Mouse (Mus musculus): ENCODE measurements around the gene Vegfb.

Vegfb gene

DNA sequence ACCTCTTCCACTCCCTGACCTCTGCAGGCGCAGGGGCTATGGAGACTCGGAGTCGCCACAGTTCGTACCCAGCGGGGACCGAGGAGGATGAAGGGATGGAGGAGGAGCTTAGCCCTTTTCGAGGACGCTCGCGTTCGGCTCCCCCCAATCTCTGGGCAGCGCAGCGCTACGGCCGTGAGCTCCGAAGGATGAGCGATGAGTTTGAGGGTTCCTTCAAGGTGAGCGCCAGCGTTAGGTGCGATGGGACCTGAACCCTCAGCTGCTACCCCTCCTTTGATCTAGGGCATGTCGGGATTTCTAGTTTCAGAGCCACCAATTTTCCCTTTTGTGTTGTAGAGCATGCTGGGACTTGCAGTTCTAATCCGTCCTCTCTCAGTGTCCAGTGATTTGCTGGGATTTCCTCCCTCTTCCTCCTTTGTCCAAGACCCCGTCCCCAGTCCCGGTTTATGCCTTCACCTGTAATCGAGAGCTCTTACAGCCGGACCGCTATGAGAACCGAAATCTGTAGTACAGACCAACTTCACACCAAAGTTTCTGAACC, 36.8 kb downstream of the Vegfb start:
- in situ Hi-C loops (cut with MboI; ENCODE audit: low pct_unique_long_range_greater_than_20kb in 1 of 2, low sequenced_read_pairs in 2 of 2, unreplicated experiment in 1 of 2) = no loop called here

DNA sequence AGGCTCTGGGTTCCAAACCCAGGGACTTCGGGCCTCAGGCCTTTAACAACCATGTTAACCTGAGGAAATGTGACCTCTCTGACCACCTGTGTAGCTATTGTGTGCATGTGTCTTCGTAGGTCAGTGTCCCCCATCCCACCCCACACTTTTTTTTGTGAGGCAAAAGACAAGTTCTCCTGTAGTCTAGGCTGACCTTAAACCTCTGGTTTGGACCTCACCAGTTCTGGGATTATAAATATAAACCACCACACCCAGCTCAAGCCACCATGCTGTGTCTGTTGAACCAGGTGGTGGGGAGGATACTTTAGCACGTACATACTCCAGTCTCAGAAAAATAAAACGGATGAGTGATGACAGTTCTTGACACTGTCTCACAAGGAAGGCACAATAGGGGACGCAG, 37.5 kb downstream of the Vegfb start:
- in situ Hi-C loops (cut with MboI; ENCODE audit: low pct_unique_long_range_greater_than_20kb in 1 of 2, low sequenced_read_pairs in 2 of 2, unreplicated experiment in 1 of 2) = no loop called here

DNA sequence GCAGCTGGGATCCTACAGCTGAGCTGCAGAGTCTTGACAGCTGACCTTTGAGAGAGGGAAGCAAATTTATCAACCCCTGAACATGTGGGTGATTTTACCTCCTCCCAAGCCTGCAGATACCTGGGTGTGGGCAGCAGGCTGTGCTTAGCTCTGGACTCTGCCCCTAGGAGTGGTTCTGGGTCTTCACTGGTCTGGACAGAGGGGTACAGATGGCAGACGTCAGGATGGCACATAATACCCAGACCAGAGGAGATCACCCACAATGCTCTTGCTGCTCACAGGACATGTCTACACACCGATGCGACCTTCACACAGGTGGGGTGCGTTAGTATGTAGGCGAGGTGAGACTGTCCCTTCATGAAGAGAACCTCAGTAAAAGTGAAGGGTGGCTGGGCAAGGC, 37.9 kb downstream of the Vegfb start:
- in situ Hi-C loops (cut with MboI; ENCODE audit: low pct_unique_long_range_greater_than_20kb in 1 of 2, low sequenced_read_pairs in 2 of 2, unreplicated experiment in 1 of 2) = no loop called here

DNA sequence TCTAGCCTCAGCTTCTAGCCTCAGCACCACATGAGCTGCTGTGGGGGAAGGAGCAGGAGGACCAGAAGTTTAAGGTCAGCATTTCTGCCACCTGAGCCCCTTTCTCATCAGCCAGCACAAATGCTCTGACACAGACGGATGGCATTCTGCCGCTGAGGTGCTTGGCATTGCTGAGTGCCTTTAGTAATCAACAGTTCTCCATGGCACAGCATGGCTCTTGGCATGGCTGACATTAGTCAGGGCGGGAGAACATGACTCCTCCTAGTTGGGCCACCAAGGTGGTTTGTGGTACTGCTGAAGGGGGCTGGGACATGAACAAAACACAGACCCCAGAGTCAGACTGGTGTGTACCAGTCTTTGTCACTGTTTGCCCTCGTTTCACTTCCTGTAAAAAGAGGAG, 39.3 kb downstream of the Vegfb start:
- in situ Hi-C loops (cut with MboI; ENCODE audit: low pct_unique_long_range_greater_than_20kb in 1 of 2, low sequenced_read_pairs in 2 of 2, unreplicated experiment in 1 of 2) = no loop called here

DNA sequence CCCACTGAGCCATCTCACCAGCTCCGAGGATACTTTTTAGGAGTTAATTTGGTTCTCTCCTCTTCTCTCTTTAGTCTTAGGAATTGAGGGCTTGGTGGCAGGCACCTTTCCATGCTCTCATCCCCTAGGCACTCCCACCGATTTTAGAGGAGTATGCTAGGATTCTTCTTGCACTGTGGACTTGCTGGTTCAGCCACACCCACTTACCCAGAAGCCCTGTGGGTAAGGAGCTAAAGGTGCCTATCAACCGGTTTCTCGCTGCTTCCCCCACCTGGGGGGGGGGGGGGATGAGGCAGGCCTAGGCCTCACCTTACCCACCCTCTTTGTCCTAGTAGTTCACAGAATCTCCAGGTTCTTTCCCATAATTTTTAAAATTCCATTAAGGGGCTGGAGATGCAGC, 39.7 kb downstream of the Vegfb start:
- in situ Hi-C loops (cut with MboI; ENCODE audit: low pct_unique_long_range_greater_than_20kb in 1 of 2, low sequenced_read_pairs in 2 of 2, unreplicated experiment in 1 of 2) = no loop called here

DNA sequence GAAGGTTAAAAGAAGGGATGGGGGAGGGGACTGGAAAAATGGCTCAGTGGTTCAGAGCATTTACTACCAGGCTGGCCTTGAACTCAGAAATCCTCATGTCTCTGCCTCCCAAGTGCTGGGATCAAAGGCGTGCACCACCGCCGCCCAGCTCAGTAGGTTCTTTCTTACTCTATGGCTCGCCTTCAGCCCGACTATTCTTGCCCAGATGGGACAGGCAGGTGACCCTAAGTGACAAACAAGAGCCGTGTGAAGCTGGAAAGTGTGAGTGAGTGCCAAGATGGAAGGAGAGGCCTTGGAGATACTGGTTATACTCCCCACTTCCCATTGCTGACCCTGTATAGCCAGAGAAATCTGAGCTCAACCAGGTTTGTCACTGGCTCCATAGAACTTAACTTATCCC, 43.7 kb downstream of the Vegfb start:
- in situ Hi-C loops (cut with MboI; ENCODE audit: low pct_unique_long_range_greater_than_20kb in 1 of 2, low sequenced_read_pairs in 2 of 2, unreplicated experiment in 1 of 2) = no loop called here

DNA sequence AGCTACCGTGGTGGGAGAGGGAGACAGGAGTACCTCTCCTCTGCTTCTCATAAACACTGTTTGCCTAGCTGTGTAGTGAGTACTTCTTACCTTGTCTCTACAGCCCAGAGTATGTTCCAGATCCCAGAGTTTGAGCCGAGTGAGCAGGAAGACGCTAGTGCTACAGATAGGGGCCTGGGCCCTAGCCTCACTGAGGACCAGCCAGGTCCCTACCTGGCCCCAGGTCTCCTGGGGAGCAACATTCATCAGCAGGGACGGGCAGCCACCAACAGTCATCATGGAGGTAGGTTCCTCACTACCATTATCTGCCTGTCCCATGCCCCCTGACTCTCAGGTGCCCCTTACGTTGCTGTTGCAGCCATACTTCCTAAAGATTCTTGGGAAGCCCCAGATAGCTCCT, 44.7 kb downstream of the Vegfb start:
- in situ Hi-C loops (cut with MboI; ENCODE audit: low pct_unique_long_range_greater_than_20kb in 1 of 2, low sequenced_read_pairs in 2 of 2, unreplicated experiment in 1 of 2) = no loop called here

DNA sequence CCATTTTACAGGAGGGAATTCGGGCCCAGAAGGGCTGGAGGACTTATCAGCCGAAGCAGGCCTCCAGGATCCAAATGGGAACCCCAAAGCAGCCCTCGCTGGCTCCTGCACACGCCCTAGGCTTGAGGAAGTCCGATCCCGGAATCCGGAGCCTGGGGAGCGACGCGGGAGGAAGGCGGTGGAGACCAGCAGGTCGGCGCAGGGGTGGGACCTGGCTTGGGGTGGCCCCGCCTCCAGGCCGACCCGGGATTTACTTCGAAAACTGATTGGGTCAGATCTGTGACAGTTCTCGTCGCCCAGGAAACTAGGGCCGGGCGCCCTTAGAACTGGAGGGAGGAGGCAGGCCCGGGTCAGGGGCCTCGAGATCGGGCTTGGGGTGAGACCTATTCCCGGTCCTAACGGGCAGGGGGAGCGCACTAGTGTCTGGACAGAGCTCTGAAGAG, 45.2 kb downstream of the Vegfb start, which contains the start of gene Gpr137:
TSS of gene Gpr137 (minus strand) at position 232 of the 443 bp plus-strand sequence.
- in situ Hi-C loops (cut with MboI; ENCODE audit: low pct_unique_long_range_greater_than_20kb in 1 of 2, low sequenced_read_pairs in 2 of 2, unreplicated experiment in 1 of 2) = no loop called here

DNA sequence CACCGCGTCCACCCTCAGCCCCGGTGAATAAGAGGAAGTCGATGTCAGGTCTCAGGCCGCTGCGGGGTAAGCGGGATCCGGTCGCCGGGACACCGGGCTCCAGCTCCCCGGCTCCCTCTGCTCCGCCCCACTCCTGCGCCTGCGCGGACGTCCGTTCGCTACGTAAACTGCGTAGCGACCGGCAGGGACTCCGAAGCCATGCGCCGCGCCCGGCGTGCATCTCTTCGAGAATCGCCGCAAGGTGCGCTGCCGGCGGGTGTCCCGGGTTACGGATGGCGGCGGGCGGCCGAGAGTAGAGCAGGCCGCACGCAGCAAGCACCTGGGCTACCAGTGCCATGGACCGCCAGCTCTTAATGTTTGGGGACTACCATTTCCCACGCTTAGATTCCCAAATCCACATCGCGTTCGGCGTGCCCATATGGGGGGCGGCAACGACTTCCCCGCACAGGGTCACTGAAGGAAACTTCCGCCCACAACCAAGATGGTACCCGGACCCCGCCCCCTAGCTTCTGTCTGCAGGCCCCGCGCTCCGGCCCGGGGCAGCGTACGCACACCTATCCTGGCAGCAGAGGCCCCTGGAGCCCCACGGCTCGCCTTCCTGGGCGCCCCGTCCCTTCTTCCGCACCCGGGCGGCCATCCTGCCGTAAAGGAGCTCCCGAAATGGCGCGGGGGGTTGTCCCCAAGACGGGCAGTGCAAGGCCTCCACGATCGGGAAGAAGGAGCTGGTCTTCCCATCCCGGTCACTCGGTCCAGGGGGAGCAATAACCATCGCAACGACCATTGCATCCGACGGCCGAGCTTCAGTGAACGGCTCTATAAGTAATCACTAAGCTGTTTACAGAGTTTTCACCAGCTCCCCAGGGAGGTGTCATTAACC, 45.8 kb downstream of the Vegfb start, which contains the start of gene Bad:
TSS of gene Bad (plus strand) at position 490 of the 877 bp plus-strand sequence.
- in situ Hi-C loops (cut with MboI; ENCODE audit: low pct_unique_long_range_greater_than_20kb in 1 of 2, low sequenced_read_pairs in 2 of 2, unreplicated experiment in 1 of 2) = no loop called here

DNA sequence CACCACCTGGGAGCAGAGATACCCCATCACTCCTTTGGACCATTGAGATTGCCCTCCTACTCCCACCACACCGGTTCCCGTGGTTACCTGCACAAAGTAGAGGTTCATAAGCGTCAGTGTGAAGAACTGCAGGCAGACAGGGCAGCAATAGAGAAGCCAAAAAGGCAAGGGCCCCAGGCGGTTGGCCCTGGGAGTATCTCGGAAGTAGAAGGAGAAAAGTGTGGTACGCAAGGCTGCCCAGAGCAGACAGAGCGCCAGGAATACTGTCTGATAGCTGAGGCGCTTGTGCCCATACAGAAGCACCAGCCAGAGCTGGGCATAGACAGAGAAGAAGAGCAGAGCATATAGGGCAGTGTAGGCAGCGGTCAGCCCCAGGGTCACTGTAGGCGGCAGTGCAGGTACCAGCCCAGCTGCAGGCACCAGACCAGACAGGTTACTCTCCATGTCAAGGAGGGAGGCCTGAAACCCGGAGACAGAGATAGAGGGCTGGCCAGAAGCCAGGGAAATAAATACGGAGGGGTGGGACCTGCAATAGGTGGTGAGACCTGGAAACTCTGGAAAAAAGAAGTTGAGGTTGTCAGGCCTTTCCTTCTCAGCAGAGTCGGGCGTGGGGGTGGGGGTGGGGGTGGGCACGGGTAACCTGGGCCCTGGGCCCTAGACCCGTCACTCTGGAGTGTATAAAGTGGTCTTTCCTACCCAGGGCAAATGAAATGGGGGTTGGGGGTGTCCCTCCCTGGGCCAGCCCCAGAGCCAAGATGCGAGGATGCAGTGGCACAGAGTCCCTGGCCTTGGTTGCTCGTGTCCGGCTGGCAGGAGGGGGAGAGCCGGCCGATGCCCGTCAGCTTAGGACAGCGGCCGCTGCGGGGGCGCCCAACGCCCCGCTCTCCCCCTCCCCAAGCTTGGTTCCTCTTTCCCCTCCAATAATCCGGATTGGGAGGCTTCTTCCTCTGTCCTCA, 46.8 kb downstream of the Vegfb start:
- in situ Hi-C loops (cut with MboI; ENCODE audit: low pct_unique_long_range_greater_than_20kb in 1 of 2, low sequenced_read_pairs in 2 of 2, unreplicated experiment in 1 of 2) = no loop called here

DNA sequence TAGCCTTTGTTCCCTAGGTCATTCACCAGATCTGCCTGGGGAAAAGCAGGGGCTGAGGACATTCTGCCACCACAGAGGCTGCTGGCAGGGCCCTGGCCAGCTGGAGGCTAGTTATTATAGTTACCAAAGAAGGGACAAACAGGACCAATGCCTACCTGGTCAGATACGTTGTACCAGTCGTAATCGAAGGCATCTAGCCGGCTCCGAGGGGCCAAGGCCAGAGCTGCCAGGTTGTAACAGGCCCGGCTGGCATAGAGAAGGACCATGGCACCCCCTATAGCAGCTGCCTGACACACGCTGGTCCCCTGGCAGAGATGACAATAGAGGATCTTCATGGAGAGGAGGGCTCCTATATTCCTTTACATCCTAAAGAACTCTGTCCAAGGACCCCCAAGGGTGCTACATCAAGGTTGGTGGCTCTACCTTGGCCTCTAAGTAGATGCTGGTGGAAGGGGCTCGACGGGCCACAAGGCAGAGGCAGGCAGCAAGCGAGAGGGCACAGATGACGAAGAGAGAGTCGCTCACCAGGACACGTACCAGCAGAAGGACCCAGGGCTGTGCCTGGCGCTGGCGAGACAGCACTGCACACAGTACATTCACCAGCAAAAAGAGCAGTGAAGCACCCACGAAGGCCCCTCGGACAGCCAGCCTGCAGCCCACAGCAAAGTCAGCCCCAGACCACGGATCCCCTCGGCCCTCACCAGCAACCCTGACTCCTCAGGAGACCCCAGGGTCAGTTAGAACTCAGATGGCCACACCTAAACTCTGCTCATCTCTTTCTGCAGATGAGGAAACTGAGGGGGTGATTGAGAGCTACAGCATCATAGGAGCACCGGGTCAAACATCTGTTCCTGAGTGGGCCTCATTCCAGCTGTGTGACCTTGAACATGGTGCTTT, 48.1 kb downstream of the Vegfb start:
- in situ Hi-C loops (cut with MboI; ENCODE audit: low pct_unique_long_range_greater_than_20kb in 1 of 2, low sequenced_read_pairs in 2 of 2, unreplicated experiment in 1 of 2) = loop anchor here in 1 of 2 experiments (5.0 kb wide), 1 partner anchor 67 kb away; no protein-coding TSS in a partner anchor

DNA sequence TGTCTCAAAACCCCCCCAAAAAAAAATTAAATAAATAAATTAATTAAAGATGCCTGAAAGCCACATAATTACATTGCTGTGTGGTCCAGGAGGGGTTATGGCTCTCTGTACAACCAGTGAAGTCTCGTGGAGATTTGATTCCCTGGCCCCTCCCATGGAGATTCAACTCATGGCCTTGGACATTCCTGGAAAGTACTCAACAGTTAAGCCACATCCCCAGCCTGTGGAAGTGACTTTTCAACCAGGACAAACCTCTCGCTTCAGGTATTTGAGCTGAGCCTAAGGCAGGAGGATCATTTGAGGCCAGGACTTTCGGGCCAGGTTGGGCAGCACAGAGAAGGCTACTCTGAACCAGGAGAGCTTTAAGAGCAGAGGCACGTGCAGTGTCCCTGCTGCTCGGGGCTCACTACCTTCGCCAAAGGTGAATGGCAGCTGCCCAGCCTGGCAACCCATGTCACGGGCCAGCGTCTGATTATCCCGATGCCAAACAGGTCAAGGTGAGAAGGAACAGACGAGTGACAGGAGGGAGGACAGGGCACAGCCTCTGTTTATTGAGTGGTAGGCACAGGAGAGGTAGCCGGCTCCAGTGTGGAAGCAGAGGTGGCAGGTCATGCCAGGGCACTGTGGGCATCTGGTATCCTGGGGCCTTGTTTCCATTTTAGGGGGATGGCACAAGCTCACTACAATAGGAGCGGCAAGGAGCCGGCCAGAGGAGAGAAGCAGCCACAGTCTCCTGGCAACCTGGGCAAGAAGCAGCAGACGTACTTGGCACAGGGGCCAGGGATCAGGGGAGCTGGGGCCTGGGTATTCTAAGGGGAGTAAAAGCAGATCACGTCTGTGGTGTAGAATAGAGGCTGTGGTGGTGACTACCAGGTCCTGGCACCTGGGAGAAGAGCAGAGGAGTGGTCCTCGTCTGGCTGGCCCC, 49.6 kb downstream of the Vegfb start:
- in situ Hi-C loops (cut with MboI; ENCODE audit: low pct_unique_long_range_greater_than_20kb in 1 of 2, low sequenced_read_pairs in 2 of 2, unreplicated experiment in 1 of 2) = loop anchor here in 1 of 2 experiments (5.0 kb wide), 1 partner anchor 66 kb away; no protein-coding TSS in a partner anchor

DNA sequence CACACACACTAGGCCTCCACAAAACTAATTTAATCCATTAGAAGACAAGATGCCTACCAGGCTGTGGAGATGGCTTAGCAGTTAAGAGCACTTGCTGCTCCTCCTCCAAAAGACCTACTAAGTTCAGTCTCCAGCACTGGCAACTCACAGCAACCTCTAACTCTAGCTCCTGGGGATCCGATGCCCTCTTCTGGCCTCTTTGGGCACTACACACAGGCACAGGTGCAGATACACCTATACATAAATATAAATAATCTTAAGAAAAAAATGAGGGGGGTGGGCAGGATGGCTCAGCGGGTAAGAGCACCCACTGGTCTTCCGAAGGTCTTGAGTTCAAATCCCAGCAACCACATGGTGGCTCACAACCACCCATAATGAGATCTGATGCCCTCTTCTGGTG, 51.2 kb downstream of the Vegfb start:
- in situ Hi-C loops (cut with MboI; ENCODE audit: low pct_unique_long_range_greater_than_20kb in 1 of 2, low sequenced_read_pairs in 2 of 2, unreplicated experiment in 1 of 2) = loop anchor here in 1 of 2 experiments (5.0 kb wide), 1 partner anchor 64 kb away; no protein-coding TSS in a partner anchor

DNA sequence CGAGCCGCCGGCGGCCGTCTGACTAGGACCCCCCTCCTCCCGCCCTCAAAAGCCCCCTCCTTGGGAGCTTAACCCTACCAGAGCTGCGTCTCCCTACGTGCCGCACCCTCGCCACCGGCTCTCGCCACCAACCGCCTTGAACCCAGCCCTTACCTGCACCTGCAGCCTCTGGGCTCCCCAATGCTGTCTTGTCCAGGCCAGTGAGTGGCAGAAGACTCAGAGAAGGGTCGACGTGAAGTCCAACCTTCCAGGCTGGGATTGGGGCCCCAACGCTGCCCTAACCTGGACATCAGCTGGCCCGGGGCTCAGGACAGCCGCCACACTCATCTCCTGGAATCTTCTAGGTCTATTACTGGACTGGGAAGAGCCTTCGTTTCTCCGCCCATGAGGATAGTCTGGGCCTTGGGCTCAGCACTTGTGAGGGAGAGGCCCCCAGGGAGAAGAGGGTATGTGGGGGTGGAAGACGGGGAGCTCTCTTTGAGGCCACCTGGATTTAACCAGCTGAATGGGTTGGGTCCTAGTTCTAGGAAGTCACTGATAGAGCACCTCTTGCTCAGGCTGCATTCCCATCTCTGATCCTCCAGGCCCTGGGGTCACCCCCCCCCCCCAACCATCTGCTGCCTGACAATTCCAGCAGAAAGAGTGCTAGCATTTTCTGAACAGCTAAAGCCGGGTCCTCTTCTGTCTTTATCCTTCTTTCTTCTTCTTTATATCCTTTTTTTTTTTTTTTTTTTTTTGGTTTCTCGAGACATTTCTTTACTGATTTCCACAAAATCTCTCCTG, 53.1 kb downstream of the Vegfb start, which contains the start of gene Kcnk4:
TSS of gene Kcnk4 (minus strand) at position 321 of the 783 bp plus-strand sequence.
- in situ Hi-C loops (cut with MboI; ENCODE audit: low pct_unique_long_range_greater_than_20kb in 1 of 2, low sequenced_read_pairs in 2 of 2, unreplicated experiment in 1 of 2) = no loop called here

DNA sequence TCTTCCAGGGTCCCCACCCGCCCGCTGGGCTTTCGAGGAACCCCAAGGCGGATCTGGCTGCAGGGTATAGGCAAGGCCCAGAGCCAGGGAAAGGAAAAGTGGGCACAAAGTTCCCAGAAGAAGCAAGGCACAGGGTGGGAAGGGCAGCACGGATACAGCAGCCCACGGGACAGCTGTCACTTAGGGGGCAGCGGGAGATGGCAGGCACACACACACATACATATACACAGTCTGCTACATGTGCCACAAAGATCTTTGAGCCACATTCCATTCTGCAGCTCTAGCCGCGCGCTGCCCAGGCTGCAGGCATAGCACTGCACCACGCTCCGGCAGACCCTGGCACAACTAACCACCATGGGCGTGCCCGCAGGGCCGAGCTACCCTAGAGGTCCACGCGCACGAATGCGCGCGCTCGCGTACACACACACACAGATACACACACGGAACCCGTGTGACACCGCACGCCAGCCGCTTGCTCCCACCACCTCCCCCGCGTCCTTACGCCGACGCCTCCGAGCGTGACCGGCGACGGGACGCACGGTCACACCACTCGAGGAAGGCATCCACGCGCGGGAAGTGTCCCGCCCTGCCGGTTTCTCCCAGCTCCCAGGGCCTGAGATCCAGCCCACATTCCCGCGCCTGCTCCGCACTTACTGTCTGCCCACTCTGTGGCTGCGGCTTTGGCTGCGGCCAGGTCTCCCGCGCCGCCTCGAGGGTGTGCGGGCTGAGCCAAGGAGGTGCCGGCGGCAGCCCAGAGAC, 53.8 kb downstream of the Vegfb start:
- in situ Hi-C loops (cut with MboI; ENCODE audit: low pct_unique_long_range_greater_than_20kb in 1 of 2, low sequenced_read_pairs in 2 of 2, unreplicated experiment in 1 of 2) = no loop called here
